Mouse (Mus musculus): Measurements from ENCODE around the gene Olfr1229.

DNA sequence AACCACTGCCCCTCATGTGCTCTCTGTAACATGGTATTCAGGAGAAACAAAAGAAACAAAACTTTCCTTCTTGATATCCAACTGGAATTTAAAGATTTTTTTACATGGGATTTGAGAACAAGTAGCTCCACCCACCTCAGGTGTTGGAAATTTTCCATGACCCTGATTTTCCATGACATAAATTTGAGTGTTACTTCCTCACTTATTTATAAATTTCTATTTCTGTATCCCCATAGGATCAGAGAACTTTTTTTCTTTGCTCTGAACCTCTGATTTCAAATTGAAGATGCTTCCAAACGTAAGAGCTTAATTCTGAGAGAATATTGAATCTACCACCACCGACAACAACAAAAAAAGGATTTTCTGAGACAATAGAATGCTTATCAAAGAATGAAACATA lies at the start of gene Olfr1229:
- TF ChIP-seq POLR2A (IDR thresholded peaks at IDR 0.05; ENCODE audit: insufficient read depth, low read length) (no peak), CTCF (IDR thresholded peaks at IDR 0.05; ENCODE audit: low read depth, low read length) (no peak)
